Mouse (Mus musculus) bone marrow, adult 2 months (tissue): ENCODE results near the gene Dlx5.

Source experiments
- CTCF ChIP-seq: fragments of 200-500 bp; IDR thresholded peaks from 2 replicates; pipeline ENCODE4 v1.5.1; 2011; ENCODE audit warnings: low read length, control low read depth; ENCODE audit not compliant: control insufficient read depth, insufficient read depth
- POLR2A ChIP-seq: fragments of 200-500 bp; IDR thresholded peaks from 2 replicates; pipeline ENCODE4 v1.6.1; 2011; ENCODE audit warnings: low read depth, mild to moderate bottlenecking, control low read depth, low read length, borderline replicate concordance; ENCODE audit not compliant: control insufficient read depth

- TF ChIP-seq CTCF (no peak), POLR2A (no peak)
Measured at GRCm38 (mm10) chr6:6876231-6876630, 5.7 kb downstream of the Dlx5 start.
